Mouse (Mus musculus): Measurements from ENCODE around the gene Mfrp. TPM values are rescaled to one million over a fixed set of nuclear protein-coding genes. Genes with fewer than 3 reads are reported as not detected.

Gene Mfrp
- total and polyA plus RNA-seq, 3 experiments = 0.10 TPM; not detected in 2

- DNase-seq (ENCODE audit: low read depth, low spot score) = no peak
- TF ChIP-seq GATA1 (IDR thresholded peaks at IDR 0.05; ENCODE audit: low read depth, low read length) = no peak
- no peak overlapping the region for H3K27ac ChIP-seq (ENCODE audit: control insufficient read depth, low read depth, low read length)
- no peaks in the 10 kb centered on the region for H3K9me3 ChIP-seq (replicated peaks; ENCODE audit: insufficient read depth, low read length)
- H3K36me3 ChIP-seq (ENCODE audit: control insufficient read depth in 1 of 2, insufficient read depth in 2 of 2, low read length in 2 of 2) = peaks cover 0 to 8% of the 10 kb centered on the region in 2 experiments; a peak in 1 of 4 replicates
- peaks cover 22 to 24% of the 10 kb centered on the region in 2 experiments for H3K27me3 ChIP-seq (ENCODE audit: control insufficient read depth in 1 of 2, insufficient read depth in 2 of 2, low read length in 2 of 2)
- no peak overlapping the region for H3K9ac ChIP-seq (ENCODE audit: control insufficient read depth, low read depth, low read length, poor library complexity, severe bottlenecking)
- no peak overlapping the region for H3K4me3 ChIP-seq (ENCODE audit: control insufficient read depth in 1 of 2, insufficient read depth in 1 of 2, low read depth in 2 of 2, low read length in 2 of 2)
- H3K4me1 ChIP-seq (ENCODE audit: control insufficient read depth in 1 of 2, insufficient read depth in 2 of 2, low read length in 2 of 2) = peaks cover 0 to 18% of the 10 kb centered on the region in 2 experiments; a peak in 3 of 4 replicates
- no peaks in the 10 kb centered on the region for H3K79me2 ChIP-seq (ENCODE audit: control insufficient read depth, insufficient read depth, low read length, poor library complexity)
These were observed 31.8 kb downstream of the Mfrp start for GRCm38 (mm10) chr9:44133287-44133686.

- H3K27me3 ChIP-seq (ENCODE audit: control insufficient read depth in 1 of 2, insufficient read depth in 2 of 2, low read length in 2 of 2) = peaks cover 22 to 24% of the 10 kb centered on the region in 2 experiments
- no peak within 1 kb of the TSS for H3K9ac ChIP-seq (ENCODE audit: control insufficient read depth, low read depth, low read length, poor library complexity, severe bottlenecking)
- H3K4me1 ChIP-seq (ENCODE audit: control insufficient read depth in 1 of 2, insufficient read depth in 2 of 2, low read length in 2 of 2) = peaks cover 0 to 12% of the 10 kb centered on the region in 2 experiments; a peak in 3 of 4 replicates
- H3K79me2 ChIP-seq (ENCODE audit: control insufficient read depth, insufficient read depth, low read length, poor library complexity) = no peaks in the 10 kb centered on the region
- H3K27ac ChIP-seq (ENCODE audit: control insufficient read depth, low read depth, low read length) = no peak within 1 kb of the TSS
- peak within 1 kb of the TSS in 1 of 2 experiments; percentile 5; a peak in 1 of 4 replicates for H3K4me3 ChIP-seq (ENCODE audit: control insufficient read depth in 1 of 2, insufficient read depth in 1 of 2, low read depth in 2 of 2, low read length in 2 of 2)
- peak; percentile 34 for DNase-seq (ENCODE audit: low read depth, low spot score)
- H3K36me3 ChIP-seq (ENCODE audit: control insufficient read depth in 1 of 2, insufficient read depth in 2 of 2, low read length in 2 of 2) = peaks cover 0 to 6% of the 10 kb centered on the region in 2 experiments; a peak in 1 of 4 replicates
- TF ChIP-seq NELFE (IDR thresholded peaks at IDR 0.05; ENCODE audit: low read depth, low read length) (no peak), EP300 (IDR thresholded peaks at IDR 0.05; ENCODE audit: low read depth in 1 of 2, low read length in 2 of 2) (no peak), ETS1 (IDR thresholded peaks at IDR 0.05; ENCODE audit: low read depth, low read length) (no peak), USF1 (IDR thresholded peaks at IDR 0.05; ENCODE audit: low read depth, low read length) (no peak), E2F4 (IDR thresholded peaks at IDR 0.05; ENCODE audit: borderline replicate concordance, low read depth, low read length) (no peak), SMC3 (IDR thresholded peaks at IDR 0.05; ENCODE audit: low read depth, low read length) (no peak), MAFK (IDR thresholded peaks at IDR 0.05; ENCODE audit: borderline replicate concordance, low read depth, low read length) (no peak), SIN3A (IDR thresholded peaks at IDR 0.05; ENCODE audit: low read length) (no peak), MYB (IDR thresholded peaks at IDR 0.05; ENCODE audit: low read depth, low read length) (no peak), CHD2 (IDR thresholded peaks at IDR 0.05; ENCODE audit: low read length) (no peak)
- no peaks in the 10 kb centered on the region for H3K9me3 ChIP-seq (replicated peaks; ENCODE audit: insufficient read depth, low read length)
These were observed 32.7 kb downstream of the Mfrp start, which contains the start of gene Mcam for GRCm38 (mm10) chr9:44134101-44134850. Gene Mcam, plus strand, starts transcription at chr9:44134469.
